Mouse (Mus musculus) liver, embryonic 12.5 days (tissue): ENCODE measurements around the gene Pagr1a. TPM values are rescaled to one million over a fixed set of nuclear protein-coding genes. Genes with fewer than 3 reads are reported as not detected.
A peak's percentile ranks its signal among the peaks of the same experiment; 100 is the strongest.

Experiments used
- ATAC-seq: fragments of 200-750 bp; cut with Nextera tagmentation; 2 replicates; pipeline ENCODE4 v1.8.0; 2017; ENCODE audit warnings: moderate number of reproducible peaks, mild to moderate bottlenecking, moderate library complexity
- H3K27ac ChIP-seq: fragments of 300-500 bp; sonication (generic); 2 replicates; pipeline ENCODE4 v1.5.1; 2016; ENCODE audit warnings: mild to moderate bottlenecking
- H3K27me3 ChIP-seq: fragments of 300-500 bp; sonication (generic); replicated peaks from 2 replicates; pipeline ENCODE4 v1.6.1; 2016; ENCODE audit warnings: mild to moderate bottlenecking, moderate library complexity
- H3K36me3 ChIP-seq: fragments of 300-500 bp; sonication (generic); 2 replicates; pipeline ENCODE4 v1.6.1; 2016; ENCODE audit warnings: mild to moderate bottlenecking, moderate library complexity
- H3K4me1 ChIP-seq: fragments of 300-500 bp; sonication (generic); 2 replicates; pipeline ENCODE4 v1.6.1; 2016
- H3K4me2 ChIP-seq: fragments of 300-500 bp; sonication (generic); 2 replicates; pipeline ENCODE4 v1.6.1; 2016; ENCODE audit warnings: mild to moderate bottlenecking, moderate library complexity
- H3K4me3 ChIP-seq: fragments of 300-500 bp; sonication (generic); 2 replicates; pipeline ENCODE4 v1.5.1; 2016; ENCODE audit warnings: mild to moderate bottlenecking, moderate library complexity
- H3K9ac ChIP-seq: fragments of 300-500 bp; sonication (generic); 2 replicates; pipeline ENCODE4 v1.6.1; 2016; ENCODE audit warnings: mild to moderate bottlenecking, moderate library complexity
- H3K9me3 ChIP-seq: fragments of 300-500 bp; sonication (generic); replicated peaks from 2 replicates; pipeline ENCODE4 v1.6.1; 2016; ENCODE audit warnings: mild to moderate bottlenecking, moderate library complexity
- WGBS: fragments of 180-500 bp; shearing (Covaris S2); methylation state at CpG from one replicate; pipeline ENCODE4 v1.1.7; 2016; ENCODE audit not compliant: insufficient replicate concordance; 5-methylcytosine and 5-hydroxymethylcytosine counted together
- polyA plus RNA-seq: library from polyadenylated mRNA; unstranded; fragments of >200 nt; fragmentation: Nextera tagmentation; extraction: Ambion mirVana; gene quantifications from 2 replicates; pipeline ENCODE4 v1.2.1, GENCODE M21; 2016

The Pagr1a gene
- polyA plus RNA-seq, 1 experiment from 2014 or later = 65.1 TPM

- 0% methylated on average over 15 of the region's 48 CpGs for WGBS
- Histone ChIP-seq H3K4me3 (peak overlapping the region; percentile 90), H3K36me3 (peaks cover 75% of the 10 kb centered on the region), H3K27me3 (no peaks in the 10 kb centered on the region), H3K4me1 (peaks cover 75% of the 10 kb centered on the region), H3K9me3 (no peaks in the 10 kb centered on the region), H3K4me2 (peak overlapping the region; percentile 98), H3K9ac (peak overlapping the region; percentile 100), H3K27ac (peak overlapping the region; percentile 98)
- ATAC-seq = peak; percentile 48
Observed at GRCm38 (mm10) chr7:127026161-127026600, 9.0 kb upstream of the Pagr1a start.

GRCm38 (mm10) chr7:127025556-127026160, 8.5 kb upstream of the Pagr1a start:
- H3K36me3 ChIP-seq = peaks cover 69% of the 10 kb centered on the region
- H3K9me3 ChIP-seq = no peaks in the 10 kb centered on the region
- H3K9ac ChIP-seq = peak overlapping the region; percentile 100
- peaks cover 75% of the 10 kb centered on the region for H3K4me1 ChIP-seq
- H3K4me3 ChIP-seq = peak overlapping the region; percentile 90
- H3K27ac ChIP-seq = peak overlapping the region; percentile 98
- H3K27me3 ChIP-seq = no peaks in the 10 kb centered on the region
- H3K4me2 ChIP-seq = peak overlapping the region; percentile 98
- under 1% methylated on average over 53 of the region's 65 CpGs for WGBS
- ATAC-seq = no peak

- no peaks in the 10 kb centered on the region for H3K27me3 ChIP-seq
- H3K4me2 ChIP-seq = peak overlapping the region; percentile 98
- H3K27ac ChIP-seq = peak overlapping the region; percentile 98
- H3K36me3 ChIP-seq = peaks cover 62% of the 10 kb centered on the region
- WGBS = under 1% methylated on average over 30 of the region's 30 CpGs
- H3K4me1 ChIP-seq = peaks cover 72% of the 10 kb centered on the region
- peak overlapping the region; percentile 100 for H3K9ac ChIP-seq
- ATAC-seq = peak; percentile 32
- H3K9me3 ChIP-seq = no peaks in the 10 kb centered on the region
- H3K4me3 ChIP-seq = peak overlapping the region; percentile 90
Observed at GRCm38 (mm10) chr7:127024755-127025555, 7.8 kb upstream of the Pagr1a start.

- ATAC-seq = no peak
- H3K27ac ChIP-seq = peak overlapping the region; percentile 98
- peak overlapping the region; percentile 90 for H3K4me3 ChIP-seq
- peak overlapping the region; percentile 100 for H3K9ac ChIP-seq
- H3K4me2 ChIP-seq = peak overlapping the region; percentile 98
- H3K4me1 ChIP-seq = peaks cover 75% of the 10 kb centered on the region
- 24% methylated on average over 19 of the region's 19 CpGs for WGBS
- H3K36me3 ChIP-seq = peaks cover 54% of the 10 kb centered on the region
- H3K9me3 ChIP-seq = no peaks in the 10 kb centered on the region
- no peaks in the 10 kb centered on the region for H3K27me3 ChIP-seq
Observed at GRCm38 (mm10) chr7:127023896-127024690, 6.9 kb upstream of the Pagr1a start.

- no peak for ATAC-seq
- WGBS = 81% methylated on average over 13 of the region's 13 CpGs
- Histone ChIP-seq H3K9ac (peak overlapping the region; percentile 100), H3K4me1 (peaks cover 76% of the 10 kb centered on the region), H3K27ac (peak overlapping the region; percentile 98), H3K27me3 (no peaks in the 10 kb centered on the region), H3K4me3 (peak overlapping the region; percentile 90), H3K9me3 (no peaks in the 10 kb centered on the region), H3K4me2 (peak overlapping the region; percentile 98), H3K36me3 (peaks cover 46% of the 10 kb centered on the region)
Observed at GRCm38 (mm10) chr7:127023272-127023691, 6.1 kb upstream of the Pagr1a start.

- no peak for ATAC-seq
- H3K4me2 ChIP-seq = peak overlapping the region; percentile 98
- 87% methylated on average over 7 of the region's 7 CpGs for WGBS
- H3K4me1 ChIP-seq = peaks cover 76% of the 10 kb centered on the region
- peaks cover 40% of the 10 kb centered on the region for H3K36me3 ChIP-seq
- H3K27ac ChIP-seq = peak overlapping the region; percentile 98; the same call in 1 of the 2 replicates
- H3K9me3 ChIP-seq = no peaks in the 10 kb centered on the region
- H3K27me3 ChIP-seq = no peaks in the 10 kb centered on the region
- H3K9ac ChIP-seq = peak overlapping the region; percentile 100
- H3K4me3 ChIP-seq = peak overlapping the region; percentile 90
Observed at GRCm38 (mm10) chr7:127022528-127023271, 5.5 kb upstream of the Pagr1a start.

- Histone ChIP-seq H3K4me2 (peak overlapping the region; percentile 98), H3K4me3 (peak overlapping the region; percentile 90), H3K9ac (peak overlapping the region; percentile 100; the same call in 1 of the 2 replicates), H3K27me3 (no peaks in the 10 kb centered on the region), H3K36me3 (peaks cover 37% of the 10 kb centered on the region), H3K4me1 (peaks cover 77% of the 10 kb centered on the region), H3K9me3 (no peaks in the 10 kb centered on the region), H3K27ac (peak overlapping the region; percentile 98)
- ATAC-seq = no peak
- WGBS = 42% methylated on average over 5 of the region's 5 CpGs
Observed at GRCm38 (mm10) chr7:127021563-127022527, 4.7 kb upstream of the Pagr1a start.

- Histone ChIP-seq H3K9me3 (no peaks in the 10 kb centered on the region), H3K27me3 (no peaks in the 10 kb centered on the region), H3K4me1 (peaks cover 80% of the 10 kb centered on the region), H3K36me3 (peaks cover 37% of the 10 kb centered on the region), H3K9ac (peak within 1 kb of the TSS; percentile 100), H3K4me3 (peak within 1 kb of the TSS; percentile 34), H3K4me2 (peak within 1 kb of the TSS; percentile 98), H3K27ac (peak within 1 kb of the TSS; percentile 98; the same call in 1 of the 2 replicates)
- WGBS = 3% methylated on average over 31 of the region's 37 CpGs
- ATAC-seq = no peak
Observed at GRCm38 (mm10) chr7:127020901-127021562, 3.9 kb upstream of the Pagr1a start, which contains the start of the genes Gm42742 and Prrt2. Gm42742 (minus strand) TSS chr7:127021097. Prrt2 (minus strand) TSS chr7:127021211.

GRCm38 (mm10) chr7:127020491-127020890, 3.3 kb upstream of the Pagr1a start:
- Histone ChIP-seq H3K36me3 (peaks cover 40% of the 10 kb centered on the region), H3K4me3 (peak overlapping the region; percentile 34), H3K9ac (peak overlapping the region; percentile 60), H3K27ac (peak overlapping the region; percentile 50; the same call in 1 of the 2 replicates), H3K4me2 (peak overlapping the region; percentile 98), H3K9me3 (no peaks in the 10 kb centered on the region), H3K27me3 (no peaks in the 10 kb centered on the region), H3K4me1 (peaks cover 84% of the 10 kb centered on the region)
- WGBS = 62% methylated on average over 5 of the region's 5 CpGs
- no peak for ATAC-seq

- H3K4me1 ChIP-seq = peaks cover 84% of the 10 kb centered on the region
Observed at GRCm38 (mm10) chr7:127020031-127020430, 2.9 kb upstream of the Pagr1a start.

More at GRCm38 (mm10) chr7:127020031-127020430, 2.9 kb upstream of the Pagr1a start:
- no peak for ATAC-seq
- whole genome bisulfite sequencing = 68% methylated on average over 3 of the region's 3 CpGs
- Histone ChIP-seq H3K9ac (0 out of 2 replicates have a peak overlapping the region, but pooled peaks have one; percentile 9), H3K36me3 (peaks cover 40% of the 10 kb centered on the region), H3K27me3 (no peaks in the 10 kb centered on the region), H3K4me2 (peak overlapping the region; percentile 98), H3K4me3 (no peak overlapping the region), H3K27ac (0 out of 2 replicates have a peak overlapping the region, but pooled peaks have one; percentile 50), H3K9me3 (no peaks in the 10 kb centered on the region)
